Mouse (Mus musculus) kidney, postnatal 25 days (tissue): ENCODE measurements at regions not wholly inside any gene's neighbourhood (a gene's known extent, or its start where the extent isn't known, plus 50 kb on each side); places are given as distances from the start of the nearest gene placed in this dataset.

ENCODE experiments used
- DNase-seq, 2 experiments: peaks; one replicate each; pipeline ENCODE4 v3.0.0; 2021; ENCODE audit warnings: mixed read lengths in 2 of 2

- peak; percentile 60 to 76 for DNase-seq
Measured at GRCm38 (mm10) chr7:72362690-72363089, 56.3 kb upstream of the Mctp2 start.

- DNase-seq: peak; percentile 6 to 31
Measured at GRCm38 (mm10) chr7:72391323-72391722, 84.9 kb upstream of the Mctp2 start.

- peak; percentile 42 to 80 for DNase-seq
Measured at GRCm38 (mm10) chr7:72400056-72400455, 93.6 kb upstream of the Mctp2 start.

DNA sequence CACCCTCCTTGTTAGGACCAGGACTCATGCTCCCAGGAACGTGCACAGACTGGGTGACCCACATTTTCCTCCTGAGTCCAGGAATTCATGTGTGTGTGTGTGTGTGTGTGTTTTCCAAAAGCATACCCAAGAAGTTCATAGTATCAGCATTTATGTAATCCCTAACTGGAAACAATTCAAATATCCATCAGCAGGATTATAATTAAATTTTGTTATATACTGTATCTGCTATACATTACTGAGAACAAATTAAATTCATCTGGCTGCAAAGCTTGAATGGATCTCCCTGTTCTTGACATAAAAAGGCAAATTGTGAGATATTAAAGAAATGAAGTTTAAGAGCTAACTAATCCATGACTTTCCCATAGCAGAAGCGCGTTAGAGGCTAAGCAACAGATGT lies 99.7 kb upstream of the Mctp2 start:
- DNase-seq: no peak

DNA sequence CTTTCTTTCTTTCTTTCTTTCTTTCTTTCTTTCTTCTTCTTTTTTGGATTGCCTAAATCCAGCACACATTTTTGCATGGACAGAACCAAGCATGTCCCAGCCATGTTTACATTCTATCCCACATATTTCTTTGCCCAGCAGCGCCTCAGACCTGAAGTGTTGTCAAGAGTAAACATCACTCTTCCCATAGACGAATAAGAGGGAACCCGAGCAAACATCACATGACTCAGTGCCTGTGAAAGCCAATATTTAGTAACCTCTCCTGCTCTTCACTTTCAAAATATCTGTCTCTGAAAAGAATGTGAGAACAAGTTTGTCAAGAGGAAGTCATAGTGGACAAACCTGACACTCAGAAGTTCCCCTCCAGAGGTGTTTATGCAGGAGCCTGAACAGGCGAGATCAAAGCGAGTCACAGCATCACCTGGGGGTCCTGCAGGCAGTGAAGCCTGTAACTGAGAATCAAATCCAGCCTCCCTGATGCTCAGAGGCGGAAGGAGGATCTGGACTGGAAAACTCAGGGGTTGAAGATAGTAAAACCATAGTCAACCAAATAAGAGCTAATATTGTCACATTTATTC lies 102.1 kb upstream of the Mctp2 start:
- DNase-seq: peak in 1 of 2 experiments; percentile 18

DNA sequence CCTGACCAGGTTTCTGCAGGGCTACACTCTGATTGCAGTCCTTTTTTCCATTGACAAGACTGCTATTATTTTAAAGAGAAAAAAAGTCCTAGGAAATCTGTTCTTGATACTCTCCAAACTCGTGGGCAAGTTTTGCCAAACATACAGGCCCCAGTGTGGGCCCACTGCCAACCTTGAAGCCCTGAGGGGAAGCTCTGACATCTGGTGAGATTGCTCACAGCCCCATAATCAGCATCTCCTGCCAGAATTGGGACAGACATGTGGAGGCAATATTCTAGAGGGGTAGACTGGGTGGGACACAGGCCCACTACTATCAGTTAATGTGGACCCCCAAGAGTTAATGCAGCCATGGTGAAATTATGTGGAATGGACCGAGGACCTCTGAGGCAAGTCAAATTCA lies 132.1 kb upstream of the Mctp2 start:
- DNase-seq: no peak

GRCm38 (mm10) chr7:72442001-72442400 lies 135.6 kb upstream of the Mctp2 start:
- no peak for DNase-seq

DNA sequence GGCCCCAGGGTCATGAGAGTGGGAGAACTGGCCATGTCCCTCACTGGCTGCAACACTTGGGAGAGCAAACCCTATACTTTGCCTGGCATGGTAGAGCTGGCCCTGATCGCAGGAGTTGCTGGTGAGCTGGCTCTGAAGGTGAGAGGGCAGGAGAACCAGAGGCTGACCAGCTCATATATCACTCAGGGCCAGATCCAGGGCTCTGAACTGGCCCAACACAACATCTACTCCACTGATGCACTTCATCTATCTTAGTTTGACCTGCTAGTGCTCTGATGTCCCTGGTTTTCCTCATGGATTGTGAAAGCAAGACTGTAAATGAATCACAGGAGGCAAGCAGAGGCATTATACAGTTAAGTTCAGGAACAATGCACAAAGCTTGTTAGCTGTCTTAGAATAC lies 137.6 kb upstream of the Mctp2 start:
- DNase-seq: no peak

GRCm38 (mm10) chr7:72444792-72445191 lies 138.4 kb upstream of the Mctp2 start:
- no peak for DNase-seq

- DNase-seq: no peak
Measured at GRCm38 (mm10) chr7:72446911-72447310, 140.5 kb upstream of the Mctp2 start.

DNA sequence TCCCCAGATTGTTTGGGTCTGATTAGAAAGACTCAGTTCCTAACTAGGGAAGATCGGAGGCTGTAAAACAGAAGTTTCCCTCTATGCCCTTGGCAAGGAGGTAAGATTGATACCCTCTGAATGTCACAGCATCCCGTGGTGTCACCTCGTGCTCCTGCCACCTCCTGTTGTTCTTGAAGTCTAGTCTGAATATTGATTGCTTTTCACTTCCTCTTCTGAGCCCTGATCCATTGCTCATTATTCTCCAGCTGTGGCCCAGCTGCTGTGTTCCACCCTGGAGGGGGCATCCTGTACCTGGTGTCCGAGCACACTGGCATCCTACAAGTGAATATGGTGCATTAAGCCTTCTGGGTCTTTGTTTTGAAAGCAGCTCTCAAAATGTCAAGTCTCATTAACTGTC lies 156.6 kb upstream of the Mctp2 start:
- no peak for DNase-seq

- DNase-seq: no peak
Measured at GRCm38 (mm10) chr7:72464658-72465057, 158.2 kb upstream of the Mctp2 start.

DNA sequence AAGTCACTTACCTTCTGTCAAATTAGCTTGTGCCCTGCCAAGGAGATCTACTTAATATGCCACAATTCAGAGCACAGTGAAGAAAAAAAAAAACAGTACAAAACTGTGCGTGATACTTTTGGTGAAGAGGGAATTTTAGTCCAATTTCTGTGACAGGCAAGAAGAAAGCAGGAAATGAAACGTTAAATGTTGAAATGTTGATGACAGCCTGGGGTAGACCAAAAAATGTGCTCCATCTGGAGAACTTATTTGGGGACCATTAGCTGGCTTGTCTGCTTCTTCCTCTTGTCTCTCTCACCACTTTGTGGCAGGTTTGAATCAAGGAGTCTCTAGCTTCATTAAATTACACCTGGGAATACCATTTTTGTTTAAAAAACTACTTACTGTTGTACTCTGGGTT lies 163.3 kb upstream of the Mctp2 start:
- no peak for DNase-seq

DNA sequence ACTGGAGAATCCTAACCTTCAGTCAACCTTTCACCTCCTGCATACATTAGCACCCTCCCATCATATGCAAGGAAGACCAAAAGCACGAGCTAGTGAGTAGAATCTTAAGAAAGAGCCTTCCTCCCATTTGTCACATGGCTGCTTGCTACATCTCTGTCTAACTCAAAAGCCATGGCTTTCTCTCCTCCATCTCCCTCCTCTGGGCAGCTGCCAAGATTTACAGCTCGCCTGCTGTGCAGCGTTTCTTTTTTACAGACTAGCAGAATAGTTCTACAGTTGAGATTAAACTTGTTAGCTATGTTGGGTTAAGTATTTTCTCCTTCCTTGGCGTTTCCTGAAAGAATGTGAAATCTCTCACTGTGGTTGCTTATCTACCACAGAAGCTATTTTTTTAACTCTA lies 168.3 kb upstream of the Mctp2 start:
- DNase-seq: no peak

GRCm38 (mm10) chr7:72478936-72479335 lies 172.5 kb upstream of the Mctp2 start:
- no peak for DNase-seq

DNA sequence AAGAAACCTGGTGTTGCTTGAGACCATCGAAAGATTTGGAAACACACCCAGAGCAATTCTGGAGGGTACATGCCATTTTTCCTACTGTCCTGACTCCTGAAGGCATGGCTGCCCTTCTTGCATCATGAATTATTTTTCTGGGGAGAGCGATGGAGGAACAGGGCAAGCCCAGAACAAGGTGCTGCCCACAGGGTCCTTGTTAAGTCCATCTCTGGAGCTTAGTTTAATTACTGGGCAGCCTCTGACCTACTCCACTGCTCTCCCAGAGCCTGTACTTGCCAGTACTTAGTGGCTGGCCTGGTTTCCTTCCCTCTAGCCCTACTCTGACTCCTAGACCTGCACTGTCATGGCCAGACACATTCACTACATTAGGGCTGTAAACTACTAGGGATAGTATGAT lies 174.9 kb upstream of the Mctp2 start:
- no peak for DNase-seq

DNA sequence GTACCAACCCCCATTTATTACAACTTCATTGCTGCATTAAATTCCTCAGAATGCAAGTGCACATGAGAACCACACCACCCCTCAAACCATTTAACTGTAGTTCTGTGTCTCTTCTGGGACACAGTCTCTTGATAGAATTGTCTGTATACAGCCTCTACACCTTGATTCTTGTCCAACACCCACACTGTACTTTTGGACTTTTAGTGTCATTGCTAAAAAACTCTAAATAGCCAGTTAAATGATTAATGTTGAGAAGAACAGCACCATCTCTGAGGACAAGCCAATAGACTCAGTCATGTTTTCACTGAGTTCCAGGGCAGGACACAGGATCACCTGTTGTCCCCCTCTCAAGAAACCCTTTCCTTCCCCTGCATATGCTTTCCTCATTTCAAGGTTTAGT lies 183.8 kb upstream of the Mctp2 start:
- no peak for DNase-seq

DNA sequence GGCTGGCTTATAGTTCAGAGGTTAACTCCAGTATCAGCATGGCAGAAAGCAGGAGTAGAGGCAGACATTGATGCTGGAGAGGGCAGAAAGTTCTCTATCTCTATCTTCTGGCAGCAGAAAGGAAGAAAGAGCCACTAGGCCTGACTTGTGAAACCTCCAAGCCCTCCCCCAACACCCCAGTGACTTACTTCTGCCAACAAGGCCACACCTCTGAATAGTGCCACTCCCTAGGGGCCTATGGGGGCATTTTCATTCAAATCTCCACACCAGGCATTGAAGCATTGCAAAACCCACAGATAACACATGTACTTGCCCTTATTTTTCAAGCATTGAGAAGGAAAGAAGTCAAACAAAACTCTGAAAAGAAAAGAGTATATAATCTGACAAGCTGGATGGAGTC lies 186.9 kb upstream of the Mctp2 start:
- no peak for DNase-seq

DNA sequence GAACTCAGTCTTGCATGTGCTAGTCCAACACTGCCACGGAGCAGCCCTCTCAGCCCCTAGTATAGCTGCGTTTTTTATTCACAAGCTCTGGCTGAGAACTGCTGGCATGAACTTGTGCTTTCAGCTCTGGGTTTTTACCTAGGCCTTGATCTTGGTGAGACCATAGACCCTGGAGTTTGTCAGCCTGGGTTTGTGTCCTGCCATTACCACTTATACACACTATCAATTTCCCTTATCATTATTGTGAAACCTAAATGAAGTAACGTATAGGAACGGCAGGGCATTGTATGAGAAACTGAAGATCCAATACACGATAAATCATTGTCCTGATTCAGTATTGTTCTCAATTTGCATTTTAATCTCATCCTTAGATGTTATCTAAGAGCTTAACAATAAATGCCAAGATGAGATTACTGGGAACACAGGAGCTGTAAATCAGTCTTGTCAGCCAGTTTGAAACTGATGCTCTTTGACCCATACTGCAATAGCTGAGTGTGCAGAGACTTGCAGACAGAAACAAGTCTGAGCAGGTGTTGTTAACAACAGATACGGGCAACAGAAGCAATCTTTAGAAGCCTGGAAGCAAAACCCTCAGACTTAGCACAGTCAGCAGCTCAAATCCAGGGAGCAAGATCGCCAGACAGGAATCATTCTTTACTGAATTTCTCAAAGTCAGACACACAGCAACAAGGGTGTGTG lies 190.7 kb upstream of the Mctp2 start:
- no peak for DNase-seq

GRCm38 (mm10) chr7:72498562-72499230 lies 192.3 kb upstream of the Mctp2 start:
- no peak for DNase-seq

GRCm38 (mm10) chr7:72499788-72500187 lies 193.4 kb upstream of the Mctp2 start:
- DNase-seq: no peak

GRCm38 (mm10) chr7:72500190-72500589 lies 193.8 kb upstream of the Mctp2 start:
- no peak for DNase-seq

GRCm38 (mm10) chr7:72500996-72501395 lies 194.6 kb upstream of the Mctp2 start:
- DNase-seq: peak in 1 of 2 experiments; percentile 7

DNA sequence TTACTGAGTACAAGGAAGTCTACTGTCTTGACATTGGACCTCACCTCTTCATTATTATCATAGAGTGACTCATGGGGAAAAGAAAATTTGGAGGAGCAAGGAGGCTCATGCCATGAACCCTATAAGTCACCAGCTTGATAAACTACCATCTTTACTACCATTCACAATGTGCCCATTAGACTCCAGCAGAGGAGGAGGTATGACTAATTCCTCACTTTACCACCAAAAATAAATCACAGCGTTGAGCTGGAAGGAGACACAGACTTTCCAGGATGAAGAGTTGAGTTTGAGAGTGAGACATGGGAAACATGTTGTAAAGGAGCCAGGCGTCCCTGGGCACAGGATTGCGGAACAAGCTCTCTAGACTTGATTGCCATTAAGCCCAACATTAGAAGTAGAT lies 195.0 kb upstream of the Mctp2 start:
- no peak for DNase-seq
